Mouse (Mus musculus) limb, embryonic 11.5 days (tissue): Measurements from ENCODE around the gene Olfr1270. TPM values are rescaled to one million over a fixed set of nuclear protein-coding genes. Genes with fewer than 3 reads are reported as not detected.

Experiments
- polyA plus RNA-seq: library from polyadenylated mRNA; unstranded; fragments of >200 nt; fragmentation: Nextera tagmentation; extraction: Ambion mirVana; gene quantifications from 2 replicates; pipeline ENCODE4 v1.2.1, GENCODE M21; 2014

Gene Olfr1270
- polyA plus RNA-seq, 1 experiment from 2014 or later, result not detected

Other genes starting within 250 kb of the Olfr1270 start
- not detected in 2 replicates for gene Olfr1258, start 225.8 kb downstream of the Olfr1270 start, polyA plus RNA-seq
- gene Olfr1259, start 204.4 kb downstream of the Olfr1270 start, polyA plus RNA-seq, result not detected in 2 replicates
- not detected in 2 replicates for gene Olfr1260, start 178.8 kb downstream of the Olfr1270 start, polyA plus RNA-seq
- not detected in 2 replicates for gene Olfr1261, start 161.9 kb downstream of the Olfr1270 start, polyA plus RNA-seq
- gene Olfr1262, start 152.9 kb downstream of the Olfr1270 start, polyA plus RNA-seq, result not detected in 2 replicates
- not detected in 2 replicates for gene Olfr1263, start 141.0 kb downstream of the Olfr1270 start, polyA plus RNA-seq
- not detected in 2 replicates for gene Olfr1264, start 127.5 kb downstream of the Olfr1270 start, polyA plus RNA-seq
- gene Olfr1265, start 117.8 kb downstream of the Olfr1270 start, polyA plus RNA-seq, result not detected in 2 replicates
- not detected in 2 replicates for gene Olfr140, start 89.5 kb downstream of the Olfr1270 start, polyA plus RNA-seq
- gene Olfr1269, start 31.7 kb downstream of the Olfr1270 start, polyA plus RNA-seq, result not detected in 2 replicates
- gene Olfr32, start 10.8 kb downstream of the Olfr1270 start, polyA plus RNA-seq, result not detected in 2 replicates
- not detected in 2 replicates for gene Olfr1506, start 71.4 kb upstream of the Olfr1270 start, polyA plus RNA-seq
- not detected in 2 replicates for gene Olfr142, start 104.5 kb upstream of the Olfr1270 start, polyA plus RNA-seq
- gene Olfr1271, start 117.9 kb upstream of the Olfr1270 start, polyA plus RNA-seq, result not detected in 2 replicates
- not detected in 2 replicates for gene Olfr1272, start 139.8 kb upstream of the Olfr1270 start, polyA plus RNA-seq
- not detected in 2 replicates for gene Gm13769, start 169.1 kb upstream of the Olfr1270 start, polyA plus RNA-seq
- gene Olfr1274-ps, start 245.6 kb upstream of the Olfr1270 start, polyA plus RNA-seq, result not detected in 2 replicates